Mouse (Mus musculus) C2C12 (cell line): ENCODE measurements around the gene Dop1b.

Experiments
- CTCF ChIP-seq: IDR thresholded peaks from one replicate; pipeline ENCODE4 v1.5.1; 2011; ENCODE audit not compliant: control insufficient read depth, insufficient read depth, insufficient read length
- FOSL1 ChIP-seq: IDR thresholded peaks from one replicate; pipeline ENCODE4 v1.8.0; 2011; ENCODE audit warnings: mild to moderate bottlenecking, low read length; ENCODE audit not compliant: poor library complexity, insufficient read depth, severe bottlenecking
- MAX ChIP-seq: IDR thresholded peaks from one replicate; pipeline ENCODE4 v1.6.1; 2011; ENCODE audit warnings: mild to moderate bottlenecking, control low read depth
- MYOD1 ChIP-seq: IDR thresholded peaks from one replicate; pipeline ENCODE4 v1.6.1; 2011; ENCODE audit warnings: low read depth; ENCODE audit not compliant: control insufficient read depth, insufficient read length
- MYOG ChIP-seq: IDR thresholded peaks from one replicate; pipeline ENCODE4 v1.6.1; 2011; ENCODE audit not compliant: control insufficient read depth, insufficient read length; ENCODE audit errors: extremely low read depth

DNA sequence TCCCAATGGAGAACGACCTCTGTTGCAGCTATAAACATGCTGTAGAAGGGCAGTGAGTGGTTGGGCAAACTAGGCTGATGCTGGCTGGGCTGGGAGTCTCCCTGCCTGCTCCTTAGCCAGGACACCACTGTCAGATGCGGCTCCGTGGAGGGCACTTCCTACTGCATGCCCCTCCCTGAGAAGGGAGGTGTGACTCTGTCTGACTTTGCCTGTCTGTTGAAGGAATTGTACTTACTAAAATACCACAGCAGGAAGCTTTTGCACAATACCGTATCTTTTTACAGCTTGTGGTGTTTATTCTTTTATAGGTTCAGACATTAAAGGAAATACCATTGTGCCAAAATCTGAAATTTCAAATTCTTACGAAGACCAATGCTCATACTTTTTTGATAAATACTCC is 40.1 kb downstream of the Dop1b start:
- TF ChIP-seq MAX = no peak
- no peak for TF ChIP-seq MYOG
- TF ChIP-seq CTCF = no peak
- TF ChIP-seq MYOD1 = no peak
- TF ChIP-seq FOSL1 = no peak
